Mouse (Mus musculus): ENCODE measurements at regions not wholly inside any gene's neighbourhood (a gene's known extent, or its start where the extent isn't known, plus 50 kb on each side); places are given as distances from the start of the nearest gene placed in this dataset.
"Not testable (repeated sequence)": the region's sequence is repeated elsewhere in the genome, so short reads cannot be mapped to it uniquely, and the experiment has no call there.

DNA sequence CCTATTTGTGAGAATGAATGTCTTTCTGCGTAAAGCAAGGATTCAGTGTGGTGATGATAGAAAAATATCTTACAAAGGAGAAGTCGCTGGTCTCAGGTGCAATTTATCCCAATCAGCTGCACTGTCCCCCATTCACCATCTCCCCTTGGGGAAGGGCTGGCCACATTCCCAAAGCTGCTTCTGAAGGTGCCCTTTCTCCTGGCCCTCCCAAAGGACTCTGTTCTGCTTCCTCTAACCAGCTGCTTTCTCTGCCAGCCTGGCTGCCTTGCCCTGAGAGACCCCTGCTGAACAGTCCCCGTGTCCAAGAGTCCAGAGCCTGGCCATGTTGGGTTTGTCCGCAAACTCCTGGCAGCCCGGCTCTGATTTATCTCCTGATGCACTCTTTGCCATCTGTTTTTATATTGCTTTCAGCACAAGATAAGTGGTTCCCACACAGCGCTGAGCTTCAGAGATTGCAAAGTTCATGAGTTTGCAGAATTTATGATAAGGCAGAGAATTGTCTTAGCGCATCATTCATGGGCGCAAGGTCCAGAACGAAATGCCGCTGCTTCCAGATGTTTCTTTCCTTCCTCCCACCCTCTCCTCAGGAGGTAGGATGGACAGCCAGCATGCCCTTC lies 102.2 kb upstream of the Nxpe4 start:
- no peak overlapping the region for H3K9ac ChIP-seq (ENCODE audit: low read length)
- no peaks in the 10 kb centered on the region for H3K36me3 ChIP-seq (ENCODE audit: control insufficient read depth, insufficient read depth, low read length)
- 77% methylated on average over 10 of the region's 10 CpGs for WGBS
- DNase-seq (ENCODE audit: low spot score) (no peak), ATAC-seq (replicated peaks; ENCODE audit: low FRiP score, low TSS enrichment, low read depth) (no peak)
- H3K27ac ChIP-seq (ENCODE audit: low read depth) = no peak overlapping the region
- no peaks in the 10 kb centered on the region for H3K9me3 ChIP-seq (ENCODE audit: control insufficient read depth, low read length)
- no peaks in the 10 kb centered on the region for H3K27me3 ChIP-seq (replicated peaks; ENCODE audit: control insufficient read depth, insufficient read depth, low read length)
- H3K4me2 ChIP-seq (ENCODE audit: low read length) = no peak overlapping the region
- peaks cover 5% of the 10 kb centered on the region; the same call in 1 of the 2 replicates for H3K4me1 ChIP-seq (replicated peaks; ENCODE audit: control insufficient read depth, insufficient read depth, low read length)
- H3K4me3 ChIP-seq (ENCODE audit: low read depth, low read length) = no peak overlapping the region

DNA sequence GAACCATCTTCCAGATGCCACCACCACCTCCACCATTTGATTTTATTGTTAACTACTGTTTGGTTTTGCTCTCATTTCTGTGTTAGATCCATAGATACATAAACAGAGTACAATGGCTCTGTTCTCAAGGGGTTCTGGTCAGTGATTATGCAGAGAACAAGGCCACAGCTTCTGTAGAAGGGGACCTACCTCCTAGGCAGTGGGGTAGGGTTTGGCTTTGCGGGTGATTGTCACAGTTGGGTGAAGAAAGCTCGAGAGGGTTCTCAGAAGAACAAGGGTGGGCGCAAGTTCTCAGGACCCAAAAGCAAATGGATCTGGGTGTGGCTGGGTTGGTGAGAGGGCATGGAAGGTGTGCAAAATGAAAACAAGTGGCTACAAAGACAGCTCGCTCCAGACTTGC lies 100.8 kb upstream of the Nxpe4 start:
- Histone ChIP-seq H3K27me3 (replicated peaks; ENCODE audit: control insufficient read depth, insufficient read depth, low read length) (no peaks in the 10 kb centered on the region), H3K27ac (ENCODE audit: low read depth) (no peak overlapping the region), H3K36me3 (ENCODE audit: control insufficient read depth, insufficient read depth, low read length) (no peaks in the 10 kb centered on the region), H3K4me2 (ENCODE audit: low read length) (no peak overlapping the region), H3K4me1 (replicated peaks; ENCODE audit: control insufficient read depth, insufficient read depth, low read length) (peaks cover 5% of the 10 kb centered on the region; the same call in 1 of the 2 replicates), H3K9me3 (ENCODE audit: control insufficient read depth, low read length) (no peaks in the 10 kb centered on the region), H3K4me3 (ENCODE audit: low read depth, low read length) (no peak overlapping the region), H3K9ac (ENCODE audit: low read length) (no peak overlapping the region)
- DNase-seq (ENCODE audit: low spot score) = no peak
- 85% methylated on average over 4 of the region's 4 CpGs for WGBS
- no peak for ATAC-seq (replicated peaks; ENCODE audit: low FRiP score, low TSS enrichment, low read depth)

DNA sequence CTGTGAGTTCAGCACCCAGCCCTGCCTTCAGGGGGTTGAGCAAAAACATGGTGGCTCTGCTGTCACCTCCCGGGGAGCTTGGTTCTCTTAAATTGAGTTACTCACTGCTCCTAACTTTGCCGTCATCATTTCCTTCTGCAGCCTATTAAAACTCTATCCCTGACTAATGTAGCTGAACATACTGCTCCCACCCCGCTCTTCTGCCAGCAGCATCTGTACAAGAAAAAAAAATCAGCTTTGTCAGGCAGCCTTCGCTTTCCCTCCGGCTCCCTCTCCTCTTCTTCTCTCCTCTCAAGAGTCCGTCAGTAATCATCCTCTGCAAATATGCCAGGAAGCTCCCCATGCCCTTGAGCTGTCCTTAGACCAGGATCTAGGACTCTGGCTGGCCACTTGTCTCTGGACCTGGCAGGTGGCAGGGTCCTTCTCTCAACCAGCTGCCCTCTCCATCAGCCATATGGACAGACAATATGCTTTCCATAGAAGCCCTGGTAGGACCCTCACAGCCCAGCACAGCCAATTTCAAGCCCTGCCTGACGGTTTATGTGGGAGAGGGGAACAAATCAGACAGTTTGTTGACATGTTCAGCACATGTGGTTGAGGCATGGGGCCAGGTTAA lies 95.0 kb upstream of the Nxpe4 start:
- H3K9me3 ChIP-seq (ENCODE audit: control insufficient read depth, low read length) = no peaks in the 10 kb centered on the region
- H3K9ac ChIP-seq (ENCODE audit: low read length) = no peak overlapping the region

DNA sequence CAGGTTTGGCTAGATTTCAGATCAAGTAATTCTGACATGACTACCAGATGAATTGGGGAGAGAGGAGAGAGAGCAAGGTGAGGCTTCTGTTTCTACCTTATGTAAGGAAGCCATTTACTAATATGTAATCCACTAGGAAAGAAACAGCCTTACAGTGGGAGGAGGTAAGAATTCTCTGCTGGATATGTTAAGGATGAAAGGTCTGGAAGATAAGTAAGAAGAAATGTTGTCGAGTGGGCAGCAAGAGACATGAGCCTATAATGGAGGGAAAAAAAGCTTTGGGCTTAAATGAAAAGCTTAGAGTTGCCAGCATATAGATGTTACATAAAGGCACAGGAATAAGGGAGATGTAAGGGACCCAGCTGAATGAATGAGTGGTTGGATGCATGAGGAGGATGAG lies 89.2 kb upstream of the Nxpe4 start:
- no peak overlapping the region for H3K4me3 ChIP-seq (ENCODE audit: low read depth, low read length)
- no peak for DNase-seq (ENCODE audit: low spot score)
- no peaks in the 10 kb centered on the region for H3K27me3 ChIP-seq (replicated peaks; ENCODE audit: control insufficient read depth, insufficient read depth, low read length)
- no peaks in the 10 kb centered on the region for H3K36me3 ChIP-seq (ENCODE audit: control insufficient read depth, insufficient read depth, low read length)
- 88% methylated on average over 1 of the region's 1 CpGs for WGBS
- no peaks in the 10 kb centered on the region for H3K4me1 ChIP-seq (replicated peaks; ENCODE audit: control insufficient read depth, insufficient read depth, low read length)
- no peak overlapping the region for H3K27ac ChIP-seq (ENCODE audit: low read depth)
- no peak overlapping the region for H3K9ac ChIP-seq (ENCODE audit: low read length)
- ATAC-seq (replicated peaks; ENCODE audit: low FRiP score, low TSS enrichment, low read depth) = no peak
- H3K4me2 ChIP-seq (ENCODE audit: low read length) = no peak overlapping the region
- H3K9me3 ChIP-seq (ENCODE audit: control insufficient read depth, low read length) = no peaks in the 10 kb centered on the region

More for the DNA sequence above, 95.0 kb upstream of the Nxpe4 start:
- 66% methylated on average over 7 of the region's 7 CpGs for WGBS
- Histone ChIP-seq H3K4me3 (ENCODE audit: low read depth, low read length) (no peak overlapping the region), H3K4me1 (replicated peaks; ENCODE audit: control insufficient read depth, insufficient read depth, low read length) (no peaks in the 10 kb centered on the region), H3K27ac (ENCODE audit: low read depth) (no peak overlapping the region), H3K27me3 (replicated peaks; ENCODE audit: control insufficient read depth, insufficient read depth, low read length) (no peaks in the 10 kb centered on the region), H3K4me2 (ENCODE audit: low read length) (no peak overlapping the region), H3K36me3 (ENCODE audit: control insufficient read depth, insufficient read depth, low read length) (no peaks in the 10 kb centered on the region)
- DNase-seq (ENCODE audit: low spot score) = no peak
- no peak for ATAC-seq (replicated peaks; ENCODE audit: low FRiP score, low TSS enrichment, low read depth)

DNA sequence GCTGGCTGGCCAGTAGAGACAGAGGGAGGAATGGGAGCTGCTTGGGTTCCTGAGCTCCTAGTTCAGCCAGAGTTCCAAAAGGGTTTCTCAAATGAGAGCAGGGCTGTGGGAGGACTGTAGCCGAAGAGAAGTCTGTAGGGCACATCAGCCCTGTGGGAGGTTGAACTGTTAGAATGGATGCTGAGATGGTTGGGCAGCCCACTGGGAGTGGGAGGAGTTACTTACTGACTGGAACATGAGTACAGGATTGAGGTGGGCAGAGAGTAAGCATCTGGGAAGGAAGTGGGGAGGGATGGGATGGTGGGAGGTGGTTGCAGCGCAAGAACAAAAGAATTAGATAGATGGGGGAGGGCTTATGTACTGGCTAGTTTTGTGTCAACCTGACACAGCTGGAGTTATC lies 88.7 kb upstream of the Nxpe4 start:
- Histone ChIP-seq H3K4me3 (ENCODE audit: low read depth, low read length) (no peak overlapping the region), H3K4me1 (replicated peaks; ENCODE audit: control insufficient read depth, insufficient read depth, low read length) (no peaks in the 10 kb centered on the region), H3K9ac (ENCODE audit: low read length) (no peak overlapping the region), H3K36me3 (ENCODE audit: control insufficient read depth, insufficient read depth, low read length) (no peaks in the 10 kb centered on the region), H3K4me2 (ENCODE audit: low read length) (no peak overlapping the region), H3K27me3 (replicated peaks; ENCODE audit: control insufficient read depth, insufficient read depth, low read length) (no peaks in the 10 kb centered on the region), H3K27ac (ENCODE audit: low read depth) (no peak overlapping the region), H3K9me3 (ENCODE audit: control insufficient read depth, low read length) (no peaks in the 10 kb centered on the region)
- ATAC-seq (replicated peaks; ENCODE audit: low FRiP score, low TSS enrichment, low read depth) = no peak
- 72% methylated on average over 2 of the region's 2 CpGs for WGBS
- no peak for DNase-seq (ENCODE audit: low spot score)

DNA sequence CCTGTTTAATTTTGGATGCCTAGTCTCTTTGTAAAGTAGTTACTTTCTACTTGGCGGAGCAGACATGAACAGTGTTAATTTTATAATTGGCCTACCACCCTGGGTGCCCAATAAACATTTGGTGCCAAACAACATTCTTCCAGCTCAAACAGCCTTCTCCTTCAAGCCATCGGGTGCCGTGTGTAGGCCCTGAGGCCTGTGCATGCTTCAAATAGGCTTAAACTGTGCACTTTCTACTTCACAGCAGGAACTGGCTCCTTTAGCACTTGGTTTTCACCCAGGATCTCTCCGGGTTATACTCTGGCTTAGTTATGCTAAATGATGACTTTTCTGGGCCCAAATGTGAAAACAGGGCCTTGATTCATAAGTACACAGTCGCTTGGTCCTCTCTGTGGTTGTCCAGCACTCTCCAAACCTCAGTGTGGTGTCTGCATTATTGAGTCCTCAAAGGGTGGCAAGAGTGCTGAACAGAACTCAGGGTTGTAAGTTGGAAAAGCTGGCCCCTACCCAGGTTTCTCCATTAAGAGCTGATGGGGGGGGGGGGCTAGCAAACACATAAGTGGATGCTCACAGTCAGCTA lies 86.1 kb upstream of the Nxpe4 start:
- H3K9me3 ChIP-seq (ENCODE audit: control insufficient read depth, low read length) = no peaks in the 10 kb centered on the region
- no peaks in the 10 kb centered on the region for H3K27me3 ChIP-seq (replicated peaks; ENCODE audit: control insufficient read depth, insufficient read depth, low read length)
- H3K4me1 ChIP-seq (replicated peaks; ENCODE audit: control insufficient read depth, insufficient read depth, low read length) = no peaks in the 10 kb centered on the region
- no peak overlapping the region for H3K27ac ChIP-seq (ENCODE audit: low read depth)
- no peak overlapping the region for H3K4me2 ChIP-seq (ENCODE audit: low read length)
- ATAC-seq (replicated peaks; ENCODE audit: low FRiP score, low TSS enrichment, low read depth) = no peak
- no peak overlapping the region for H3K9ac ChIP-seq (ENCODE audit: low read length)
- no peak overlapping the region for H3K4me3 ChIP-seq (ENCODE audit: low read depth, low read length)
- no peaks in the 10 kb centered on the region for H3K36me3 ChIP-seq (ENCODE audit: control insufficient read depth, insufficient read depth, low read length)
- no peak for DNase-seq (ENCODE audit: low spot score)
- 83% methylated on average over 5 of the region's 5 CpGs for WGBS

DNA sequence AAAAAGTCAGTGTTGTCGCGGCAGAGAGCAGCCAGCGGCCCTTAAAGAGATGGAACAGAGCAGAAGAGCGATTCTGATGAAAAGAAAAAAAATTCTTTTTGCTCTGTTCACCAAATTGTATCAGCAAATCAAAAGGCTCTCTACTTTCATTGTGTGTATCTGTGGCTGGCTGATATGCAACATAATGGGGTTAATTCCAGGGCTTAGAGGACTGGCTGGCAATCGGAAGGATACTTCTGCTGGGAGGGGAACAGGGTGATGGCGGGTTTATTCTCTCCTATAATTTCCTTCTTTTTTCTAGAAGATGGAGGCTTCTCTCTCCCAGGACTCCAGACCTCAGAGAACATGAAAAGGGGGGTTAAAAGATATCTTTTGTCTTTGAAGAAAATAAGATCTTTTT lies 79.4 kb upstream of the Nxpe4 start:
- Histone ChIP-seq H3K4me3 (ENCODE audit: low read depth, low read length) (no peak overlapping the region), H3K4me1 (replicated peaks; ENCODE audit: control insufficient read depth, insufficient read depth, low read length) (no peaks in the 10 kb centered on the region), H3K27me3 (replicated peaks; ENCODE audit: control insufficient read depth, insufficient read depth, low read length) (no peaks in the 10 kb centered on the region), H3K27ac (ENCODE audit: low read depth) (no peak overlapping the region), H3K36me3 (ENCODE audit: control insufficient read depth, insufficient read depth, low read length) (no peaks in the 10 kb centered on the region), H3K4me2 (ENCODE audit: low read length) (no peak overlapping the region), H3K9me3 (ENCODE audit: control insufficient read depth, low read length) (no peaks in the 10 kb centered on the region), H3K9ac (ENCODE audit: low read length) (no peak overlapping the region)
- ATAC-seq (replicated peaks; ENCODE audit: low FRiP score, low TSS enrichment, low read depth) = no peak
- DNase-seq (ENCODE audit: low spot score) = no peak
- 80% methylated on average over 6 of the region's 6 CpGs for WGBS

DNA sequence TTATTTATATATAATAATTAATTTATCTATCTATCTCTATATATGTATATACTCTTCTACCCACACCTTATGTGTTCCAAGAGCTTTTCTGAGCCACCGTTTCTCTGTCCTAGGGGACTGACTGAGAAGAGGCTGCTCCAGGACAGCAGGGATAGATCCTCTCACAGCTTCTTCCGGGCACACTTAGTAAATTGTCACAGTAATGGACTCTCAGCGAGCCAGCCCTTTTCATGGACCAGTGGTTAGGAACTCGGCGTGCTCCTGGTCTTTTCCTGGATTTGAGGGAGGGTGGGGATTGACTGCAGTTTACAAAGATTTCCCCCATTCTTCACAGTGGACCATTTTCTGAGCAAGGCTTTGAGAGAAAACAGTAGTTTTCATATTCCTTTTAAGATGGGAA lies 77.6 kb upstream of the Nxpe4 start:
- H3K4me3 ChIP-seq (ENCODE audit: low read depth, low read length); H3K4me2 ChIP-seq (ENCODE audit: low read length); H3K27me3 ChIP-seq (replicated peaks; ENCODE audit: control insufficient read depth, insufficient read depth, low read length); H3K9ac ChIP-seq (ENCODE audit: low read length); DNase-seq (ENCODE audit: low spot score); H3K27ac ChIP-seq (ENCODE audit: low read depth); ATAC-seq (replicated peaks; ENCODE audit: low FRiP score, low TSS enrichment, low read depth); H3K9me3 ChIP-seq (ENCODE audit: control insufficient read depth, low read length); H3K4me1 ChIP-seq (replicated peaks; ENCODE audit: control insufficient read depth, insufficient read depth, low read length); H3K36me3 ChIP-seq (ENCODE audit: control insufficient read depth, insufficient read depth, low read length): not testable (repeated sequence)
- 76% methylated on average over 5 of the region's 5 CpGs for WGBS

DNA sequence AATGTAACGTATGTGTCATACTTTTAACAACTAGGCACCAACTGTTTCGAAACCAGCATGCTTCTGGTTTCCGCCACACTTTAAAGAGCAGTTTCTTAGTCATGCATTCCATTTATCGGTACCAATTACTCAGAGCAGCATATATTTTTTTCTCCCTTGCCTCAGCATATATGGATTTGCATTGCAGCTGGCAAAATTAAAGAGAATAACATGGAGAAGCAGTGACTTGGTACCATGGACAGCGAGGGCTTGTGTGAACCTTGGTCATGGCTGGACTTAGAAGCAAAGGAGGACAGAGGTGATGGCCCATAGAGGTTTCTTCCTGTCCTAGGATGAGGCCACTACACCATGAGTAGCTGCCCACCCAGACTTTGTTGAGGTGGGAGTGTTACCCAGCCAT lies 72.2 kb upstream of the Nxpe4 start:
- Histone ChIP-seq H3K27ac (ENCODE audit: low read depth) (no peak overlapping the region), H3K36me3 (ENCODE audit: control insufficient read depth, insufficient read depth, low read length) (no peaks in the 10 kb centered on the region), H3K27me3 (replicated peaks; ENCODE audit: control insufficient read depth, insufficient read depth, low read length) (no peaks in the 10 kb centered on the region), H3K4me2 (ENCODE audit: low read length) (no peak overlapping the region), H3K9ac (ENCODE audit: low read length) (no peak overlapping the region), H3K9me3 (ENCODE audit: control insufficient read depth, low read length) (no peaks in the 10 kb centered on the region), H3K4me1 (replicated peaks; ENCODE audit: control insufficient read depth, insufficient read depth, low read length) (no peaks in the 10 kb centered on the region), H3K4me3 (ENCODE audit: low read depth, low read length) (no peak overlapping the region)
- DNase-seq (ENCODE audit: low spot score) (no peak), ATAC-seq (replicated peaks; ENCODE audit: low FRiP score, low TSS enrichment, low read depth) (no peak)
- 88% methylated on average over 5 of the region's 5 CpGs for WGBS
